ENCODE assay signal across 8 mouse cellular contexts in genomic region chr10:64039760-64040535, GRCm38 (mm10). TPM values are rescaled to one million over a fixed set of nuclear protein-coding genes. Genes with fewer than 3 reads are reported as not detected.
DNase-seq lines count a peak whose midpoint lies in the region.

No protein-coding gene starts in this region.

- peak; percentile 7 for DNase-seq in embryo, embryonic 11 days
- DNase-seq in embryo, embryonic 9.5 days (ENCODE audit: extremely low spot score) = no peak
- peak; percentile 93 for DNase-seq in brain, adult 2 months (ENCODE audit: low read depth, low spot score)
- peak; percentile 31 to 48 for DNase-seq in frontal cortex, adult 2 months (ENCODE audit: extremely low spot score in 1 of 2, low spot score in 1 of 2)
- peak; percentile 38 for DNase-seq in layer of hippocampus, adult 9-11 months
- DNase-seq in right cerebral cortex, postnatal 25 days = peak; percentile 39
- no peak for DNase-seq in spleen, postnatal 10 days (ENCODE audit: low spot score in 2 of 2)
- no peak for DNase-seq in ovary, adult 18-20 months (ENCODE audit: low spot score)

RNA-seq across cellular contexts. Expression of gene Lrrtm3, which starts 50.1 kb away (rescaled TPM):
- polyA plus RNA-seq in frontal cortex, adult 2 months (2012; rRNA removed) = 36.6 and 39.6 TPM in 2 replicates

Comparison
In these comparisons a context has a peak if more than half of its experiments do, and no peak if none do; other contexts are left out.
1. DNase-seq: peak in embryo, embryonic 11 days (single experiment), brain, adult 2 months (single experiment), frontal cortex, adult 2 months (2 of 2), layer of hippocampus, adult 9-11 months (single experiment) and right cerebral cortex, postnatal 25 days (single experiment); none in embryo, embryonic 9.5 days (single experiment), spleen, postnatal 10 days (0 of 2) and ovary, adult 18-20 months (single experiment).